7 mouse cellular contexts compared by ENCODE assay signal in genomic region chr6:136828681-136829080, GRCm38 (mm10). TPM values are rescaled to one million over a fixed set of nuclear protein-coding genes. Genes with fewer than 3 reads are reported as not detected.
DNase-seq lines count a peak whose midpoint lies in the region; ATAC-seq lines count a peak whose summit lies in the region.

No protein-coding gene starts in this region.

- peak overlapping the region; percentile 69; the same call in 1 of the 2 replicates for H3K27ac ChIP-seq in lung, embryonic 16.5 days (ENCODE audit: low read length)
- peak overlapping the region; percentile 81 for H3K27ac ChIP-seq in forebrain, embryonic 12.5 days
- peak overlapping the region; percentile 84 for H3K27ac ChIP-seq in limb, embryonic 13.5 days
- peak overlapping the region; percentile 64; the same call in 1 of the 2 replicates for H3K27ac ChIP-seq in stomach, embryonic 15.5 days

- WGBS in lung, embryonic 16.5 days = 34% methylated on average over 4 of the region's 4 CpGs
- WGBS in forebrain, embryonic 12.5 days = 38% methylated on average over 4 of the region's 4 CpGs
- WGBS in limb, embryonic 13.5 days = 36% methylated on average over 4 of the region's 4 CpGs
- 37% methylated on average over 4 of the region's 4 CpGs for WGBS in stomach, embryonic 15.5 days

- H3K36me3 ChIP-seq in lung, embryonic 16.5 days (ENCODE audit: control insufficient read depth, insufficient read depth, low read length) = peaks cover 9% of the 10 kb centered on the region; the same call in 1 of the 2 replicates
- H3K36me3 ChIP-seq in forebrain, embryonic 12.5 days (replicated peaks) = peaks cover 16% of the 10 kb centered on the region
- H3K36me3 ChIP-seq in limb, embryonic 13.5 days = peaks cover 18% of the 10 kb centered on the region
- H3K36me3 ChIP-seq in stomach, embryonic 15.5 days = peaks cover 12% of the 10 kb centered on the region

- peaks cover 5% of the 10 kb centered on the region; the same call in 1 of the 2 replicates for H3K4me1 ChIP-seq in lung, embryonic 16.5 days (replicated peaks; ENCODE audit: control insufficient read depth, insufficient read depth, low read length)
- peaks cover 9% of the 10 kb centered on the region for H3K4me1 ChIP-seq in forebrain, embryonic 12.5 days
- H3K4me1 ChIP-seq in limb, embryonic 13.5 days = peaks cover 8% of the 10 kb centered on the region
- no peaks in the 10 kb centered on the region for H3K4me1 ChIP-seq in stomach, embryonic 15.5 days

- no peak for ATAC-seq in lung, embryonic 16.5 days (ENCODE audit: low read depth)
- peak; percentile 1; the same call in 1 of the 2 replicates for ATAC-seq in forebrain, embryonic 12.5 days (ENCODE audit: low FRiP score)
- ATAC-seq in limb, embryonic 13.5 days (ENCODE audit: low FRiP score, low read depth) = no peak
- no peak for ATAC-seq in stomach, embryonic 15.5 days (ENCODE audit: insufficient read depth, low FRiP score, low read depth)

- H3K9me3 ChIP-seq in lung, embryonic 16.5 days (ENCODE audit: control insufficient read depth, low read length) = no peaks in the 10 kb centered on the region
- no peaks in the 10 kb centered on the region for H3K9me3 ChIP-seq in forebrain, embryonic 12.5 days
- no peaks in the 10 kb centered on the region for H3K9me3 ChIP-seq in limb, embryonic 13.5 days
- H3K9me3 ChIP-seq in stomach, embryonic 15.5 days = no peaks in the 10 kb centered on the region

- peak overlapping the region; percentile 52 for H3K4me3 ChIP-seq in lung, embryonic 16.5 days (ENCODE audit: low read length)
- peak overlapping the region; percentile 99 for H3K4me3 ChIP-seq in forebrain, embryonic 12.5 days (replicated peaks)
- H3K4me3 ChIP-seq in limb, embryonic 13.5 days = peak overlapping the region; percentile 99
- H3K4me3 ChIP-seq in stomach, embryonic 15.5 days (replicated peaks) = peak overlapping the region; percentile 97

- H3K27me3 ChIP-seq in lung, embryonic 16.5 days (ENCODE audit: control insufficient read depth, insufficient read depth, low read depth, low read length) = no peaks in the 10 kb centered on the region
- H3K27me3 ChIP-seq in forebrain, embryonic 12.5 days = peaks cover 12% of the 10 kb centered on the region; the same call in 1 of the 2 replicates
- H3K27me3 ChIP-seq in limb, embryonic 13.5 days = no peaks in the 10 kb centered on the region
- no peaks in the 10 kb centered on the region for H3K27me3 ChIP-seq in stomach, embryonic 15.5 days (replicated peaks)

- DNase-seq in lung, postnatal 36 days = no peak
- DNase-seq in left cerebral cortex, adult 18-20 months (ENCODE audit: low spot score in 2 of 2) = no peak
- DNase-seq in kidney, postnatal 14 days = no peak

- H3K9ac ChIP-seq in lung, embryonic 16.5 days (ENCODE audit: low read length) = peak overlapping the region; percentile 56
- H3K9ac ChIP-seq in forebrain, embryonic 12.5 days = peak overlapping the region; percentile 59
- peak overlapping the region; percentile 67 for H3K9ac ChIP-seq in limb, embryonic 13.5 days
- no peak overlapping the region for H3K9ac ChIP-seq in stomach, embryonic 15.5 days

- peak overlapping the region; percentile 54 for H3K4me2 ChIP-seq in lung, embryonic 16.5 days (ENCODE audit: low read depth, low read length)
- H3K4me2 ChIP-seq in forebrain, embryonic 12.5 days = peak overlapping the region; percentile 59
- peak overlapping the region; percentile 60 for H3K4me2 ChIP-seq in limb, embryonic 13.5 days (replicated peaks)
- H3K4me2 ChIP-seq in stomach, embryonic 15.5 days = peak overlapping the region; percentile 55

RNA-seq across cellular contexts. Expression of gene Wbp11, which starts 0.6 kb away (rescaled TPM):
- 91.1 and 107 TPM in 2 replicates for polyA plus RNA-seq in lung, embryonic 16.5 days (2015; fragmentation: Nextera tagmentation; extraction: Ambion mirVana)
- polyA plus RNA-seq in forebrain, embryonic 12.5 days (2016; fragmentation: Nextera tagmentation; extraction: Ambion mirVana) = 137 and 146 TPM in 2 replicates
- polyA plus RNA-seq in limb, embryonic 13.5 days (2015; fragmentation: Nextera tagmentation; extraction: Ambion mirVana) = 110 and 114 TPM in 2 replicates
- polyA plus RNA-seq in stomach, embryonic 15.5 days (2015; fragmentation: Nextera tagmentation; extraction: Ambion mirVana) = 83.7 and 93.7 TPM in 2 replicates
- 100 to 1,000 TPM; 109 to 111 TPM for total RNA-seq in left cerebral cortex, adult 18-20 months (2021)

RNA-seq across cellular contexts. Expression of gene BC049715, which starts 1.3 kb away (rescaled TPM):
- 0.87 and 1.7 TPM in 2 replicates for polyA plus RNA-seq in lung, embryonic 16.5 days (2015; fragmentation: Nextera tagmentation; extraction: Ambion mirVana)
- 1.1 and 1.9 TPM in 2 replicates for polyA plus RNA-seq in forebrain, embryonic 12.5 days (2016; fragmentation: Nextera tagmentation; extraction: Ambion mirVana)
- polyA plus RNA-seq in limb, embryonic 13.5 days (2015; fragmentation: Nextera tagmentation; extraction: Ambion mirVana) = 1.8 and 2.2 TPM in 2 replicates
- polyA plus RNA-seq in stomach, embryonic 15.5 days (2015; fragmentation: Nextera tagmentation; extraction: Ambion mirVana) = 1.2 and 1.5 TPM in 2 replicates
- 1 to 10 TPM; 2.3 to 2.8 TPM for total RNA-seq in left cerebral cortex, adult 18-20 months (2021)

RNA-seq across cellular contexts. Expression of gene Smco3, which starts 6.6 kb away (rescaled TPM):
- 3.3 and 3.5 TPM in 2 replicates for polyA plus RNA-seq in lung, embryonic 16.5 days (2015; fragmentation: Nextera tagmentation; extraction: Ambion mirVana)
- 0.24 and 0.52 TPM in 2 replicates for polyA plus RNA-seq in forebrain, embryonic 12.5 days (2016; fragmentation: Nextera tagmentation; extraction: Ambion mirVana)
- polyA plus RNA-seq in limb, embryonic 13.5 days (2015; fragmentation: Nextera tagmentation; extraction: Ambion mirVana) = 1.2 and 1.7 TPM in 2 replicates
- polyA plus RNA-seq in stomach, embryonic 15.5 days (2015; fragmentation: Nextera tagmentation; extraction: Ambion mirVana) = 1.0 and 1.9 TPM in 2 replicates
- total RNA-seq in left cerebral cortex, adult 18-20 months (2021) = 1 to 10 TPM; 4.9 to 5.3 TPM

RNA-seq across cellular contexts. Expression of gene H2afj, which starts 20.6 kb away (rescaled TPM):
- polyA plus RNA-seq in lung, embryonic 16.5 days (2015; fragmentation: Nextera tagmentation; extraction: Ambion mirVana) = 121 and 141 TPM in 2 replicates
- polyA plus RNA-seq in forebrain, embryonic 12.5 days (2016; fragmentation: Nextera tagmentation; extraction: Ambion mirVana) = 121 and 128 TPM in 2 replicates
- 85.9 and 95.9 TPM in 2 replicates for polyA plus RNA-seq in limb, embryonic 13.5 days (2015; fragmentation: Nextera tagmentation; extraction: Ambion mirVana)
- 166 and 190 TPM in 2 replicates for polyA plus RNA-seq in stomach, embryonic 15.5 days (2015; fragmentation: Nextera tagmentation; extraction: Ambion mirVana)
- total RNA-seq in left cerebral cortex, adult 18-20 months (2021) = 10 to 100 TPM; 50.9 to 57.0 TPM

RNA-seq across cellular contexts. Expression of gene Hist4h4, which starts 24.5 kb away (rescaled TPM):
- 0.93 and 1.1 TPM in 2 replicates for polyA plus RNA-seq in lung, embryonic 16.5 days (2015; fragmentation: Nextera tagmentation; extraction: Ambion mirVana)
- polyA plus RNA-seq in forebrain, embryonic 12.5 days (2016; fragmentation: Nextera tagmentation; extraction: Ambion mirVana) = 0.47 and 0.79 TPM in 2 replicates
- polyA plus RNA-seq in limb, embryonic 13.5 days (2015; fragmentation: Nextera tagmentation; extraction: Ambion mirVana) = 0.74 and 0.84 TPM in 2 replicates
- 0.49 and 0.72 TPM in 2 replicates for polyA plus RNA-seq in stomach, embryonic 15.5 days (2015; fragmentation: Nextera tagmentation; extraction: Ambion mirVana)
- 10 to 100 TPM; 11.3 to 13.2 TPM for total RNA-seq in left cerebral cortex, adult 18-20 months (2021)
